Mouse (Mus musculus) gastrocnemius, postnatal 14 days (tissue): Measurements from ENCODE around the gene 5730596B20Rik. TPM values are rescaled to one million over a fixed set of nuclear protein-coding genes. Genes with fewer than 3 reads are reported as not detected.

Experiments used
- microRNA-seq, 2 experiments: library from miRNA; unstranded; fragments of <30 nt; microRNA quantifications; one replicate each; pipeline ENCODE4 v1.2.0; 2021
- total RNA-seq, 2 experiments: library from RNA; stranded (reverse); gene quantifications; 2 replicates each; pipeline ENCODE4 v1.2.3; 2021

5730596B20Rik gene
- total RNA-seq, 2 experiments from 2014 or later: 0.08 to 0.11 TPM

Small RNA genes lying within 50 kb of the gene (microRNA-seq; reads per million reads assigned to microRNA genes)
- gene Mir196b: 7,572 to 8,678 reads per million in 2 experiments

Other genes with a start within 250 kb of the 5730596B20Rik start
- gene Skap2, start 164.9 kb upstream of the 5730596B20Rik start, total RNA-seq: 1 to 10 TPM; 4.6 to 4.8 TPM
- gene Hoxa1, start 19.2 kb upstream of the 5730596B20Rik start, total RNA-seq: under 1 TPM; 0.16 to 0.20 TPM
- gene Hoxa2, start 12.7 kb upstream of the 5730596B20Rik start, total RNA-seq: under 1 TPM; 0.78 to 0.86 TPM
- 1 to 10 TPM; 4.1 to 4.9 TPM for gene Hoxa4, start 14.3 kb downstream of the 5730596B20Rik start, total RNA-seq
- gene Hoxa5, start 27.1 kb downstream of the 5730596B20Rik start, total RNA-seq: 1 to 10 TPM; 1.9 to 2.5 TPM
- gene Hoxa6, start 31.2 kb downstream of the 5730596B20Rik start, total RNA-seq: 1 to 10 TPM in 1 of 2 experiments, under 1 TPM in 1; 0.74 to 1.3 TPM
- gene Hoxa3, start 35.8 kb downstream of the 5730596B20Rik start, total RNA-seq: 1 to 10 TPM; 2.4 to 3.1 TPM
- gene Gm28308, start 35.8 kb downstream of the 5730596B20Rik start, total RNA-seq: under 1 TPM in 1 of 2 experiments, not detected in 1; 0.51 TPM
- gene Hoxa7, start 44.4 kb downstream of the 5730596B20Rik start, total RNA-seq: 1 to 10 TPM; 6.3 to 7.3 TPM
- 1 to 10 TPM; 7.8 to 8.3 TPM for gene Hoxa9, start 53.6 kb downstream of the 5730596B20Rik start, total RNA-seq
- 10 to 100 TPM; 16.3 to 22.7 TPM for gene Hoxa10, start 63.4 kb downstream of the 5730596B20Rik start, total RNA-seq
- 1 to 10 TPM; 1.5 to 4.0 TPM for gene Hoxa11, start 68.3 kb downstream of the 5730596B20Rik start, total RNA-seq
- 1 to 10 TPM in 1 of 2 experiments, under 1 TPM in 1; 0.24 to 1.7 TPM for gene Hoxa13, start 83.4 kb downstream of the 5730596B20Rik start, total RNA-seq
- gene Evx1, start 136.0 kb downstream of the 5730596B20Rik start, total RNA-seq: not detected